Mouse (Mus musculus): ENCODE results near the gene Gm20388. TPM values are rescaled to one million over a fixed set of nuclear protein-coding genes. Genes with fewer than 3 reads are reported as not detected.

The Gm20388 gene
- total RNA-seq, 1 experiment: 27.0 TPM

- in situ Hi-C loops (cut with MboI; ENCODE audit: low sequenced_read_pairs in 2 of 2, unreplicated experiment in 2 of 2): no loop called here
- no peak overlapping the region for H3K4me3 ChIP-seq (ENCODE audit: insufficient read depth in 1 of 2, low read depth in 1 of 2, low read length in 2 of 2, poor library complexity in 1 of 2, severe bottlenecking in 1 of 2)
- no peaks in the 10 kb centered on the region for H3K9me3 ChIP-seq (ENCODE audit: control insufficient read depth, insufficient read depth, low read depth, low read length)
- H3K36me3 ChIP-seq (ENCODE audit: control insufficient read depth, insufficient read depth, low read length, poor library complexity, severe bottlenecking): no peaks in the 10 kb centered on the region
- no peak overlapping the region for H3K9ac ChIP-seq (ENCODE audit: insufficient read depth, low read depth, low read length, poor library complexity, severe bottlenecking)
- DNase-seq (ENCODE audit: low read depth, low spot score): no peak
- TF ChIP-seq ZNF384 (IDR thresholded peaks at IDR 0.05; ENCODE audit: low read depth, low read length): no peak
- no peak for TF ChIP-seq HCFC1 (IDR thresholded peaks at IDR 0.05; ENCODE audit: borderline replicate concordance, insufficient read depth, low read length)
- TF ChIP-seq ZC3H11A (IDR thresholded peaks at IDR 0.05; ENCODE audit: borderline replicate concordance, low read depth, low read length): no peak
- no peak for TF ChIP-seq CHD2 (IDR thresholded peaks at IDR 0.05; ENCODE audit: low read depth, low read length)
- TF ChIP-seq MAFK (IDR thresholded peaks at IDR 0.05; ENCODE audit: insufficient read depth, low read depth, low read length): no peak
- no peak overlapping the region for H3K27ac ChIP-seq (ENCODE audit: insufficient read depth, low read depth, low read length, poor library complexity, severe bottlenecking)
- H3K4me1 ChIP-seq (ENCODE audit: control insufficient read depth in 2 of 2, insufficient read depth in 2 of 2, low read length in 2 of 2, poor library complexity in 1 of 2): peaks cover 1 to 44% of the 10 kb centered on the region in 2 experiments; a peak in 3 of 4 replicates
Measured at GRCm38 (mm10) chr8:120351332-120352071, 440.9 kb downstream of the Gm20388 start.

- TF ChIP-seq HCFC1 (IDR thresholded peaks at IDR 0.05; ENCODE audit: borderline replicate concordance, insufficient read depth, low read length): no peak
- TF ChIP-seq MAFK (IDR thresholded peaks at IDR 0.05; ENCODE audit: insufficient read depth, low read depth, low read length): no peak
- no peak for TF ChIP-seq ZNF384 (IDR thresholded peaks at IDR 0.05; ENCODE audit: low read depth, low read length)
- TF ChIP-seq CHD2 (IDR thresholded peaks at IDR 0.05; ENCODE audit: low read depth, low read length): no peak
- no peak for TF ChIP-seq ZC3H11A (IDR thresholded peaks at IDR 0.05; ENCODE audit: borderline replicate concordance, low read depth, low read length)
- Histone ChIP-seq H3K36me3 (ENCODE audit: control insufficient read depth, insufficient read depth, low read length, poor library complexity, severe bottlenecking) (no peaks in the 10 kb centered on the region), H3K4me1 (ENCODE audit: control insufficient read depth in 2 of 2, insufficient read depth in 2 of 2, low read length in 2 of 2, poor library complexity in 1 of 2) (peaks cover 1 to 50% of the 10 kb centered on the region in 2 experiments; a peak in 3 of 4 replicates), H3K9me3 (ENCODE audit: control insufficient read depth, insufficient read depth, low read depth, low read length) (no peaks in the 10 kb centered on the region), H3K4me3 (ENCODE audit: insufficient read depth in 1 of 2, low read depth in 1 of 2, low read length in 2 of 2, poor library complexity in 1 of 2, severe bottlenecking in 1 of 2) (no peak overlapping the region), H3K27ac (ENCODE audit: insufficient read depth, low read depth, low read length, poor library complexity, severe bottlenecking) (no peak overlapping the region), H3K9ac (ENCODE audit: insufficient read depth, low read depth, low read length, poor library complexity, severe bottlenecking) (no peak overlapping the region)
- DNase-seq (ENCODE audit: low read depth, low spot score): no peak
- in situ Hi-C loops (cut with MboI; ENCODE audit: low sequenced_read_pairs in 2 of 2, unreplicated experiment in 2 of 2): no loop called here
Measured at GRCm38 (mm10) chr8:120352096-120352495, 441.5 kb downstream of the Gm20388 start.

GRCm38 (mm10) chr8:120356067-120356466 is 445.4 kb downstream of the Gm20388 start:
- TF ChIP-seq MAFK (IDR thresholded peaks at IDR 0.05; ENCODE audit: insufficient read depth, low read depth, low read length): no peak
- TF ChIP-seq CHD2 (IDR thresholded peaks at IDR 0.05; ENCODE audit: low read depth, low read length): no peak
- TF ChIP-seq ZC3H11A (IDR thresholded peaks at IDR 0.05; ENCODE audit: borderline replicate concordance, low read depth, low read length): no peak
- no peak for TF ChIP-seq HCFC1 (IDR thresholded peaks at IDR 0.05; ENCODE audit: borderline replicate concordance, insufficient read depth, low read length)
- TF ChIP-seq ZNF384 (IDR thresholded peaks at IDR 0.05; ENCODE audit: low read depth, low read length): no peak
- Histone ChIP-seq H3K4me3 (ENCODE audit: insufficient read depth in 1 of 2, low read depth in 1 of 2, low read length in 2 of 2, poor library complexity in 1 of 2, severe bottlenecking in 1 of 2) (no peak overlapping the region), H3K9me3 (ENCODE audit: control insufficient read depth, insufficient read depth, low read depth, low read length) (no peaks in the 10 kb centered on the region), H3K9ac (ENCODE audit: insufficient read depth, low read depth, low read length, poor library complexity, severe bottlenecking) (no peak overlapping the region), H3K4me1 (ENCODE audit: control insufficient read depth in 2 of 2, insufficient read depth in 2 of 2, low read length in 2 of 2, poor library complexity in 1 of 2) (peaks cover 4 to 48% of the 10 kb centered on the region in 2 experiments; a peak in 3 of 4 replicates), H3K36me3 (ENCODE audit: control insufficient read depth, insufficient read depth, low read length, poor library complexity, severe bottlenecking) (no peaks in the 10 kb centered on the region), H3K27ac (ENCODE audit: insufficient read depth, low read depth, low read length, poor library complexity, severe bottlenecking) (no peak overlapping the region)
- in situ Hi-C loops (cut with MboI; ENCODE audit: low sequenced_read_pairs in 2 of 2, unreplicated experiment in 2 of 2): no loop called here
- no peak for DNase-seq (ENCODE audit: low read depth, low spot score)

GRCm38 (mm10) chr8:120357504-120357903 is 446.9 kb downstream of the Gm20388 start:
- H3K36me3 ChIP-seq (ENCODE audit: control insufficient read depth, insufficient read depth, low read length, poor library complexity, severe bottlenecking): no peaks in the 10 kb centered on the region
- H3K9me3 ChIP-seq (ENCODE audit: control insufficient read depth, insufficient read depth, low read depth, low read length): no peaks in the 10 kb centered on the region
- no peak overlapping the region for H3K9ac ChIP-seq (ENCODE audit: insufficient read depth, low read depth, low read length, poor library complexity, severe bottlenecking)
- no peak for DNase-seq (ENCODE audit: low read depth, low spot score)
- in situ Hi-C loops (cut with MboI; ENCODE audit: low sequenced_read_pairs in 2 of 2, unreplicated experiment in 2 of 2): no loop called here
- TF ChIP-seq MAFK (IDR thresholded peaks at IDR 0.05; ENCODE audit: insufficient read depth, low read depth, low read length): no peak
- no peak for TF ChIP-seq CHD2 (IDR thresholded peaks at IDR 0.05; ENCODE audit: low read depth, low read length)
- TF ChIP-seq ZNF384 (IDR thresholded peaks at IDR 0.05; ENCODE audit: low read depth, low read length): no peak
- no peak overlapping the region for H3K4me3 ChIP-seq (ENCODE audit: insufficient read depth in 1 of 2, low read depth in 1 of 2, low read length in 2 of 2, poor library complexity in 1 of 2, severe bottlenecking in 1 of 2)
- H3K27ac ChIP-seq (ENCODE audit: insufficient read depth, low read depth, low read length, poor library complexity, severe bottlenecking): no peak overlapping the region
- H3K4me1 ChIP-seq (ENCODE audit: control insufficient read depth in 2 of 2, insufficient read depth in 2 of 2, low read length in 2 of 2, poor library complexity in 1 of 2): peaks cover 4 to 53% of the 10 kb centered on the region in 2 experiments; a peak in 3 of 4 replicates
